Mouse (Mus musculus) liver, postnatal 0 days (tissue): ENCODE measurements around the gene Mgp.

Experiments used
- CTCF ChIP-seq: sonication (generic); IDR thresholded peaks from 2 replicates; pipeline ENCODE4 v1.5.1; 2016; ENCODE audit warnings: antibody characterized with exemption, low read depth
- EP300 ChIP-seq: IDR thresholded peaks from 2 replicates; pipeline ENCODE4 v1.6.1; 2016; ENCODE audit warnings: antibody characterized with exemption, low read depth, mild to moderate bottlenecking

DNA sequence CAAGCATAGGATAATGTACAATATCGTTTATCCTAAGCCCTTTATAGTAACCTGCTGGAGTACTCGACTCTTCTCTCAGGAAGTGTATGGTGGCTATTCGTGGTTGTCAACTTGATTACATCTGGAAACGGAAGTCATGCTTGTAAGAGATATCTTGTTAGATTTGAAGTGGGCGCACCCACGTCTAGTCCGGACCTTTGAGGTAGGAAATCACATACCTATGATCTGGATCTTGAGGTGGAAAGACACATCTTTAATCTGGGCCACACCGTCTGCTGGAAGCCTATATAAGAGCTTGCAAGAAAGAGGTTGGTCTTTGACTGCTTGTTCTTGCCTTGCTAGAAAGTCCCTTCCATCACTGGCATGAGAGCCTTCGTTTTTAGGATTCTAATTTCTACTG, 26.9 kb upstream of the Mgp start:
- TF ChIP-seq EP300, result no peak
- no peak for TF ChIP-seq CTCF
